Mouse (Mus musculus) embryonic facial prominence, embryonic 13.5 days (tissue): ENCODE results near the gene Tmem110. TPM values are rescaled to one million over a fixed set of nuclear protein-coding genes. Genes with fewer than 3 reads are reported as not detected.

Experiments used
- ATAC-seq: fragments of 200-750 bp; cut with Nextera tagmentation; 2 replicates; pipeline ENCODE4 v1.8.0; 2017; ENCODE audit warnings: low read depth; ENCODE audit not compliant: insufficient number of reproducible peaks, insufficient read depth, low FRiP score, low TSS enrichment
- H3K27ac ChIP-seq: fragments of 300-500 bp; sonication (generic); 2 replicates; pipeline ENCODE4 v1.5.1; 2015; ENCODE audit warnings: moderate library complexity, mild to moderate bottlenecking, inconsistent platforms
- H3K27me3 ChIP-seq: fragments of 300-500 bp; sonication (generic); 2 replicates; pipeline ENCODE4 v1.6.1; 2015; ENCODE audit warnings: mild to moderate bottlenecking, inconsistent platforms
- H3K36me3 ChIP-seq: fragments of 300-500 bp; sonication (generic); 2 replicates; pipeline ENCODE4 v1.6.1; 2015; ENCODE audit warnings: mild to moderate bottlenecking, inconsistent platforms
- H3K4me1 ChIP-seq: fragments of 300-500 bp; sonication (generic); 2 replicates; pipeline ENCODE4 v1.6.1; 2015; ENCODE audit warnings: inconsistent platforms
- H3K4me2 ChIP-seq: fragments of 300-500 bp; sonication (generic); 2 replicates; pipeline ENCODE4 v1.6.1; 2015; ENCODE audit warnings: moderate library complexity, mild to moderate bottlenecking, inconsistent platforms
- H3K4me3 ChIP-seq: fragments of 300-500 bp; sonication (generic); 2 replicates; pipeline ENCODE4 v1.5.1; 2015; ENCODE audit warnings: mild to moderate bottlenecking, inconsistent platforms
- H3K9ac ChIP-seq: fragments of 300-500 bp; sonication (generic); 2 replicates; pipeline ENCODE4 v1.6.1; 2015; ENCODE audit warnings: mild to moderate bottlenecking, inconsistent platforms
- H3K9me3 ChIP-seq: fragments of 300-500 bp; sonication (generic); 2 replicates; pipeline ENCODE4 v1.6.1; 2016; ENCODE audit warnings: inconsistent platforms
- WGBS: fragments of 180-500 bp; shearing (Covaris S2); methylation state at CpG from one replicate; pipeline ENCODE4 v1.1.7; 2015; ENCODE audit warnings: mixed read lengths; 5-methylcytosine and 5-hydroxymethylcytosine counted together
- polyA plus RNA-seq: library from polyadenylated mRNA; unstranded; fragments of >200 nt; fragmentation: Nextera tagmentation; extraction: Ambion mirVana; gene quantifications from 2 replicates; pipeline ENCODE4 v1.2.1, GENCODE M21; 2015

Gene Tmem110
- polyA plus RNA-seq, 1 experiment from 2014 or later = 30.7 TPM

- Histone ChIP-seq H3K36me3 (peaks cover 19% of the 10 kb centered on the region), H3K9me3 (no peaks in the 10 kb centered on the region), H3K27me3 (no peaks in the 10 kb centered on the region), H3K4me1 (peaks cover 15% of the 10 kb centered on the region; the same call in 1 of the 2 replicates), H3K4me2 (no peak overlapping the region), H3K4me3 (no peak overlapping the region), H3K9ac (no peak overlapping the region), H3K27ac (no peak overlapping the region)
- no peak for ATAC-seq
- WGBS = 64% methylated on average over 8 of the region's 8 CpGs
Measured at GRCm38 (mm10) chr14:30880251-30880650, 54.9 kb downstream of the Tmem110 start.

GRCm38 (mm10) chr14:30880811-30881717 is 55.7 kb downstream of the Tmem110 start:
- Histone ChIP-seq H3K36me3 (peaks cover 11% of the 10 kb centered on the region), H3K9me3 (no peaks in the 10 kb centered on the region), H3K27ac (no peak overlapping the region), H3K4me3 (no peak overlapping the region), H3K4me2 (no peak overlapping the region), H3K27me3 (no peaks in the 10 kb centered on the region), H3K4me1 (peaks cover 15% of the 10 kb centered on the region; the same call in 1 of the 2 replicates), H3K9ac (no peak overlapping the region)
- 84% methylated on average over 17 of the region's 17 CpGs for WGBS
- ATAC-seq = no peak

- Histone ChIP-seq H3K36me3 (peaks cover 5% of the 10 kb centered on the region; the same call in 1 of the 2 replicates), H3K4me3 (no peak overlapping the region), H3K27ac (no peak overlapping the region), H3K9ac (0 out of 2 replicates have a peak overlapping the region, but pooled peaks have one; percentile 6), H3K9me3 (no peaks in the 10 kb centered on the region), H3K27me3 (no peaks in the 10 kb centered on the region), H3K4me2 (no peak overlapping the region), H3K4me1 (peaks cover 15% of the 10 kb centered on the region; the same call in 1 of the 2 replicates)
- no peak for ATAC-seq
- WGBS = 92% methylated on average over 3 of the region's 3 CpGs
Measured at GRCm38 (mm10) chr14:30881718-30882108, 56.3 kb downstream of the Tmem110 start.

- ATAC-seq = no peak
- H3K27ac ChIP-seq = no peak overlapping the region
- no peak overlapping the region for H3K9ac ChIP-seq
- WGBS = 14% methylated on average over 3 of the region's 3 CpGs
- H3K4me3 ChIP-seq = no peak overlapping the region
- H3K36me3 ChIP-seq = no peaks in the 10 kb centered on the region
- peaks cover 7% of the 10 kb centered on the region for H3K4me1 ChIP-seq
- no peaks in the 10 kb centered on the region for H3K27me3 ChIP-seq
- no peaks in the 10 kb centered on the region for H3K9me3 ChIP-seq
- no peak overlapping the region for H3K4me2 ChIP-seq
Measured at GRCm38 (mm10) chr14:30885298-30885697, 59.9 kb downstream of the Tmem110 start.

- WGBS = 88% methylated on average over 3 of the region's 3 CpGs
- Histone ChIP-seq H3K9me3 (no peaks in the 10 kb centered on the region), H3K4me3 (no peak within 1 kb of the TSS), H3K4me2 (no peak within 1 kb of the TSS), H3K9ac (no peak within 1 kb of the TSS), H3K36me3 (no peaks in the 10 kb centered on the region), H3K27ac (no peak within 1 kb of the TSS), H3K4me1 (peaks cover 7% of the 10 kb centered on the region), H3K27me3 (no peaks in the 10 kb centered on the region)
- no peak for ATAC-seq
Measured at GRCm38 (mm10) chr14:30886204-30886603, 60.8 kb downstream of the Tmem110 start, which contains the start of gene Itih4. Itih4 (plus strand) TSS chr14:30886476.

- no peaks in the 10 kb centered on the region for H3K36me3 ChIP-seq
- no peaks in the 10 kb centered on the region for H3K27me3 ChIP-seq
- 20% methylated on average over 6 of the region's 9 CpGs for WGBS
- H3K27ac ChIP-seq = no peak overlapping the region
- H3K9me3 ChIP-seq = no peaks in the 10 kb centered on the region
- H3K4me3 ChIP-seq = no peak overlapping the region
- H3K4me1 ChIP-seq = peaks cover 7% of the 10 kb centered on the region
- peak overlapping the region; percentile 34; the same call in 1 of the 2 replicates for H3K4me2 ChIP-seq
- H3K9ac ChIP-seq = no peak overlapping the region
- ATAC-seq = no peak
Measured at GRCm38 (mm10) chr14:30888271-30888732, 62.9 kb downstream of the Tmem110 start.

- no peak overlapping the region for H3K9ac ChIP-seq
- H3K4me2 ChIP-seq = no peak overlapping the region
- 62% methylated on average over 3 of the region's 3 CpGs for WGBS
- H3K4me3 ChIP-seq = no peak overlapping the region
- H3K27me3 ChIP-seq = no peaks in the 10 kb centered on the region
- no peaks in the 10 kb centered on the region for H3K4me1 ChIP-seq
- no peak overlapping the region for H3K27ac ChIP-seq
- no peaks in the 10 kb centered on the region for H3K36me3 ChIP-seq
- H3K9me3 ChIP-seq = no peaks in the 10 kb centered on the region
- ATAC-seq = no peak
Measured at GRCm38 (mm10) chr14:30899972-30900371, 74.6 kb downstream of the Tmem110 start.

- Histone ChIP-seq H3K4me3 (no peak overlapping the region), H3K36me3 (no peaks in the 10 kb centered on the region), H3K27ac (no peak overlapping the region), H3K4me2 (no peak overlapping the region), H3K27me3 (no peaks in the 10 kb centered on the region), H3K4me1 (no peaks in the 10 kb centered on the region), H3K9ac (no peak overlapping the region), H3K9me3 (no peaks in the 10 kb centered on the region)
- no peak for ATAC-seq
- 88% methylated on average over 5 of the region's 5 CpGs for WGBS
Measured at GRCm38 (mm10) chr14:30902628-30903027, 77.2 kb downstream of the Tmem110 start.

- H3K9me3 ChIP-seq = no peaks in the 10 kb centered on the region
- H3K36me3 ChIP-seq = no peaks in the 10 kb centered on the region
- 58% methylated on average over 3 of the region's 3 CpGs for WGBS
- no peak overlapping the region for H3K4me2 ChIP-seq
- H3K9ac ChIP-seq = no peak overlapping the region
- no peak overlapping the region for H3K4me3 ChIP-seq
- H3K4me1 ChIP-seq = no peaks in the 10 kb centered on the region
- no peak overlapping the region for H3K27ac ChIP-seq
- ATAC-seq = no peak
- no peaks in the 10 kb centered on the region for H3K27me3 ChIP-seq
Measured at GRCm38 (mm10) chr14:30903036-30903435, 77.6 kb downstream of the Tmem110 start.

- H3K9me3 ChIP-seq = no peaks in the 10 kb centered on the region
- H3K9ac ChIP-seq = no peak overlapping the region
- no peaks in the 10 kb centered on the region for H3K27me3 ChIP-seq
- H3K4me3 ChIP-seq = no peak overlapping the region
- no peak overlapping the region for H3K4me2 ChIP-seq
- no peak overlapping the region for H3K27ac ChIP-seq
- ATAC-seq = no peak
- H3K36me3 ChIP-seq = no peaks in the 10 kb centered on the region
- H3K4me1 ChIP-seq = no peaks in the 10 kb centered on the region
- 87% methylated on average over 8 of the region's 8 CpGs for WGBS
Measured at GRCm38 (mm10) chr14:30904307-30904706, 78.9 kb downstream of the Tmem110 start.

- Histone ChIP-seq H3K36me3 (no peaks in the 10 kb centered on the region), H3K4me3 (no peak overlapping the region), H3K4me2 (no peak overlapping the region), H3K9ac (no peak overlapping the region), H3K27ac (no peak overlapping the region), H3K9me3 (no peaks in the 10 kb centered on the region), H3K4me1 (no peaks in the 10 kb centered on the region), H3K27me3 (no peaks in the 10 kb centered on the region)
- 86% methylated on average over 6 of the region's 6 CpGs for WGBS
- no peak for ATAC-seq
Measured at GRCm38 (mm10) chr14:30906001-30906400, 80.6 kb downstream of the Tmem110 start.

GRCm38 (mm10) chr14:30907814-30908265 is 82.5 kb downstream of the Tmem110 start:
- H3K4me2 ChIP-seq = no peak overlapping the region
- no peaks in the 10 kb centered on the region for H3K4me1 ChIP-seq
- 84% methylated on average over 3 of the region's 3 CpGs for WGBS
- H3K9ac ChIP-seq = no peak overlapping the region
- H3K4me3 ChIP-seq = no peak overlapping the region
- H3K36me3 ChIP-seq = no peaks in the 10 kb centered on the region
- no peak overlapping the region for H3K27ac ChIP-seq
- no peaks in the 10 kb centered on the region for H3K27me3 ChIP-seq
- no peak for ATAC-seq
- H3K9me3 ChIP-seq = no peaks in the 10 kb centered on the region
